Mouse (Mus musculus) hindbrain, embryonic 12.5 days (tissue): ENCODE measurements around the gene Rnf180. TPM values are rescaled to one million over a fixed set of nuclear protein-coding genes. Genes with fewer than 3 reads are reported as not detected.

Source experiments
- ATAC-seq: fragments of 200-750 bp; cut with Nextera tagmentation; 2 replicates; pipeline ENCODE4 v1.8.0; 2017; ENCODE audit warnings: moderate TSS enrichment; ENCODE audit not compliant: low FRiP score
- H3K27ac ChIP-seq: fragments of 300-500 bp; sonication (generic); 2 replicates; pipeline ENCODE4 v1.5.1; 2016; ENCODE audit warnings: mild to moderate bottlenecking
- H3K27me3 ChIP-seq: fragments of 300-500 bp; sonication (generic); 2 replicates; pipeline ENCODE4 v1.6.1; 2016; ENCODE audit warnings: mild to moderate bottlenecking
- H3K36me3 ChIP-seq: fragments of 300-500 bp; sonication (generic); 2 replicates; pipeline ENCODE4 v1.6.1; 2016; ENCODE audit warnings: mild to moderate bottlenecking
- H3K4me1 ChIP-seq: fragments of 300-500 bp; sonication (generic); 2 replicates; pipeline ENCODE4 v1.6.1; 2016
- H3K4me2 ChIP-seq: fragments of 300-500 bp; sonication (generic); replicated peaks from 2 replicates; pipeline ENCODE4 v1.6.1; 2016; ENCODE audit warnings: mild to moderate bottlenecking
- H3K4me3 ChIP-seq: fragments of 300-500 bp; sonication (generic); 2 replicates; pipeline ENCODE4 v1.5.1; 2016; ENCODE audit warnings: mild to moderate bottlenecking
- H3K9ac ChIP-seq: fragments of 300-500 bp; sonication (generic); 2 replicates; pipeline ENCODE4 v1.6.1; 2016; ENCODE audit warnings: mild to moderate bottlenecking, moderate library complexity
- H3K9me3 ChIP-seq: fragments of 300-500 bp; sonication (generic); replicated peaks from 2 replicates; pipeline ENCODE4 v1.6.1; 2016; ENCODE audit warnings: mild to moderate bottlenecking
- WGBS: fragments of 180-500 bp; shearing (Covaris S2); methylation state at CpG from one replicate; pipeline ENCODE4 v1.1.7; 2016; 5-methylcytosine and 5-hydroxymethylcytosine counted together
- polyA plus RNA-seq: library from polyadenylated mRNA; unstranded; fragments of >200 nt; fragmentation: Nextera tagmentation; extraction: Ambion mirVana; gene quantifications from 2 replicates; pipeline ENCODE4 v1.2.1, GENCODE M21; 2016

Rnf180 gene
- polyA plus RNA-seq, 1 experiment from 2014 or later, result 18.2 TPM

- H3K27me3 ChIP-seq, result no peaks in the 10 kb centered on the region
- whole genome bisulfite sequencing, result 61% methylated on average over 4 of the region's 4 CpGs
- no peak for ATAC-seq
- H3K4me2 ChIP-seq, result no peak overlapping the region
- no peaks in the 10 kb centered on the region for H3K4me1 ChIP-seq
- H3K4me3 ChIP-seq, result no peak overlapping the region
- H3K9me3 ChIP-seq, result no peaks in the 10 kb centered on the region
- no peak overlapping the region for H3K9ac ChIP-seq
- H3K27ac ChIP-seq, result no peak overlapping the region
- H3K36me3 ChIP-seq, result no peaks in the 10 kb centered on the region
These were observed 140.7 kb downstream of the Rnf180 start for GRCm38 (mm10) chr13:105153955-105154354.

- H3K36me3 ChIP-seq, result no peaks in the 10 kb centered on the region
- H3K4me3 ChIP-seq, result no peak overlapping the region
- no peak overlapping the region for H3K27ac ChIP-seq
- 86% methylated on average over 3 of the region's 3 CpGs for WGBS
- ATAC-seq, result no peak
- H3K27me3 ChIP-seq, result no peaks in the 10 kb centered on the region
- H3K9me3 ChIP-seq, result no peaks in the 10 kb centered on the region
- H3K4me2 ChIP-seq, result no peak overlapping the region
- no peaks in the 10 kb centered on the region for H3K4me1 ChIP-seq
- H3K9ac ChIP-seq, result no peak overlapping the region
These were observed 144.6 kb downstream of the Rnf180 start for GRCm38 (mm10) chr13:105150006-105150405.

GRCm38 (mm10) chr13:105147795-105148418, 146.7 kb downstream of the Rnf180 start:
- Histone ChIP-seq H3K4me3 (no peak overlapping the region), H3K36me3 (no peaks in the 10 kb centered on the region), H3K27me3 (no peaks in the 10 kb centered on the region), H3K9ac (no peak overlapping the region; the same call in 1 of the 2 replicates), H3K27ac (no peak overlapping the region), H3K4me1 (no peaks in the 10 kb centered on the region), H3K4me2 (no peak overlapping the region), H3K9me3 (no peaks in the 10 kb centered on the region)
- 43% methylated on average over 4 of the region's 4 CpGs for WGBS
- peak; percentile 48; the same call in 1 of the 2 replicates for ATAC-seq

- WGBS, result 51% methylated on average over 1 of the region's 1 CpGs
- Histone ChIP-seq H3K27ac (no peak overlapping the region), H3K9ac (no peak overlapping the region), H3K36me3 (no peaks in the 10 kb centered on the region), H3K4me1 (no peaks in the 10 kb centered on the region), H3K27me3 (no peaks in the 10 kb centered on the region), H3K9me3 (no peaks in the 10 kb centered on the region), H3K4me3 (no peak overlapping the region), H3K4me2 (no peak overlapping the region)
- no peak for ATAC-seq
These were observed 147.8 kb downstream of the Rnf180 start for GRCm38 (mm10) chr13:105146827-105147226.

- Histone ChIP-seq H3K9ac (no peak overlapping the region), H3K9me3 (no peaks in the 10 kb centered on the region), H3K4me2 (no peak overlapping the region), H3K27ac (no peak overlapping the region), H3K27me3 (no peaks in the 10 kb centered on the region), H3K4me1 (no peaks in the 10 kb centered on the region), H3K4me3 (no peak overlapping the region), H3K36me3 (no peaks in the 10 kb centered on the region)
- WGBS, result 78% methylated on average over 4 of the region's 4 CpGs
- no peak for ATAC-seq
These were observed 154.7 kb downstream of the Rnf180 start for GRCm38 (mm10) chr13:105139881-105140280.

GRCm38 (mm10) chr13:105134397-105134796, 160.2 kb downstream of the Rnf180 start:
- Histone ChIP-seq H3K9me3 (no peaks in the 10 kb centered on the region), H3K4me2 (no peak overlapping the region), H3K27me3 (no peaks in the 10 kb centered on the region), H3K36me3 (no peaks in the 10 kb centered on the region), H3K4me3 (no peak overlapping the region), H3K9ac (no peak overlapping the region), H3K4me1 (no peaks in the 10 kb centered on the region), H3K27ac (no peak overlapping the region)
- WGBS, result 76% methylated on average over 5 of the region's 5 CpGs
- ATAC-seq, result no peak

GRCm38 (mm10) chr13:105132776-105133175, 161.8 kb downstream of the Rnf180 start:
- no peak overlapping the region for H3K4me3 ChIP-seq
- no peak overlapping the region for H3K4me2 ChIP-seq
- H3K27me3 ChIP-seq, result no peaks in the 10 kb centered on the region
- WGBS, result 93% methylated on average over 2 of the region's 2 CpGs
- no peaks in the 10 kb centered on the region for H3K4me1 ChIP-seq
- H3K9me3 ChIP-seq, result no peaks in the 10 kb centered on the region
- H3K27ac ChIP-seq, result no peak overlapping the region
- no peak for ATAC-seq
- H3K9ac ChIP-seq, result no peak overlapping the region
- H3K36me3 ChIP-seq, result no peaks in the 10 kb centered on the region

- Histone ChIP-seq H3K36me3 (no peaks in the 10 kb centered on the region), H3K9me3 (no peaks in the 10 kb centered on the region), H3K4me3 (no peak overlapping the region), H3K27me3 (no peaks in the 10 kb centered on the region), H3K27ac (no peak overlapping the region), H3K4me1 (no peaks in the 10 kb centered on the region), H3K9ac (no peak overlapping the region), H3K4me2 (no peak overlapping the region)
- ATAC-seq, result no peak
- 86% methylated on average over 6 of the region's 6 CpGs for WGBS
These were observed 162.2 kb downstream of the Rnf180 start for GRCm38 (mm10) chr13:105132370-105132769.

GRCm38 (mm10) chr13:105130080-105130479, 164.5 kb downstream of the Rnf180 start:
- Histone ChIP-seq H3K4me3 (no peak overlapping the region), H3K27ac (no peak overlapping the region), H3K9ac (no peak overlapping the region), H3K9me3 (no peaks in the 10 kb centered on the region), H3K4me2 (no peak overlapping the region), H3K36me3 (no peaks in the 10 kb centered on the region), H3K4me1 (no peaks in the 10 kb centered on the region), H3K27me3 (no peaks in the 10 kb centered on the region)
- no peak for ATAC-seq
- WGBS, result 86% methylated on average over 6 of the region's 6 CpGs

GRCm38 (mm10) chr13:105122092-105122491, 172.5 kb downstream of the Rnf180 start:
- WGBS, result 95% methylated on average over 3 of the region's 3 CpGs
- H3K9me3 ChIP-seq, result no peaks in the 10 kb centered on the region
- ATAC-seq, result no peak

GRCm38 (mm10) chr13:105121617-105122016, 173.0 kb downstream of the Rnf180 start:
- Histone ChIP-seq H3K4me1 (no peaks in the 10 kb centered on the region), H3K9ac (no peak overlapping the region), H3K9me3 (no peaks in the 10 kb centered on the region), H3K4me3 (no peak overlapping the region), H3K4me2 (no peak overlapping the region), H3K27me3 (no peaks in the 10 kb centered on the region), H3K36me3 (no peaks in the 10 kb centered on the region), H3K27ac (no peak overlapping the region)
- ATAC-seq, result no peak

More at GRCm38 (mm10) chr13:105122092-105122491, 172.5 kb downstream of the Rnf180 start:
- H3K9ac ChIP-seq, result no peak overlapping the region
- H3K36me3 ChIP-seq, result no peaks in the 10 kb centered on the region
- H3K27ac ChIP-seq, result no peak overlapping the region
- H3K27me3 ChIP-seq, result no peaks in the 10 kb centered on the region
- H3K4me1 ChIP-seq, result no peaks in the 10 kb centered on the region
- no peak overlapping the region for H3K4me3 ChIP-seq
- no peak overlapping the region for H3K4me2 ChIP-seq

GRCm38 (mm10) chr13:105111599-105111998, 183.0 kb downstream of the Rnf180 start:
- no peaks in the 10 kb centered on the region for H3K27me3 ChIP-seq
- H3K36me3 ChIP-seq, result no peaks in the 10 kb centered on the region
- no peaks in the 10 kb centered on the region for H3K9me3 ChIP-seq
- no peak overlapping the region for H3K9ac ChIP-seq
- no peak overlapping the region for H3K27ac ChIP-seq
- no peaks in the 10 kb centered on the region for H3K4me1 ChIP-seq
- WGBS, result 91% methylated on average over 6 of the region's 6 CpGs
- no peak overlapping the region for H3K4me2 ChIP-seq
- H3K4me3 ChIP-seq, result no peak overlapping the region
- no peak for ATAC-seq

- Histone ChIP-seq H3K27me3 (no peaks in the 10 kb centered on the region), H3K4me3 (no peak overlapping the region), H3K4me2 (no peak overlapping the region), H3K36me3 (no peaks in the 10 kb centered on the region), H3K27ac (no peak overlapping the region), H3K9me3 (no peaks in the 10 kb centered on the region), H3K4me1 (no peaks in the 10 kb centered on the region), H3K9ac (no peak overlapping the region)
- no peak for ATAC-seq
- 90% methylated on average over 2 of the region's 2 CpGs for WGBS
These were observed 190.2 kb downstream of the Rnf180 start for GRCm38 (mm10) chr13:105104385-105104784.
